Mouse (Mus musculus) frontal cortex, postnatal 25 days (tissue): ENCODE results near the gene Mt4.

Source experiments
- DNase-seq, 2 experiments: peaks; one replicate each; pipeline ENCODE4 v3.0.0; 2022; ENCODE audit warnings: low spot score in 2 of 2

Gene Mt4

GRCm38 (mm10) chr8:94179713-94180560 is 42.9 kb downstream of the Mt4 start:
- no peak for DNase-seq

GRCm38 (mm10) chr8:94180561-94180908 is 43.5 kb downstream of the Mt4 start:
- no peak for DNase-seq

- DNase-seq, result no peak
These were observed 45.3 kb downstream of the Mt4 start for GRCm38 (mm10) chr8:94182055-94182929.

GRCm38 (mm10) chr8:94183117-94183516 is 46.1 kb downstream of the Mt4 start:
- peak in 1 of 2 experiments; percentile 58 for DNase-seq

- DNase-seq, result no peak
These were observed 47.4 kb downstream of the Mt4 start for GRCm38 (mm10) chr8:94184357-94184843.

GRCm38 (mm10) chr8:94185791-94186190 is 48.8 kb downstream of the Mt4 start:
- no peak for DNase-seq

GRCm38 (mm10) chr8:94186542-94186941 is 49.5 kb downstream of the Mt4 start:
- peak in 1 of 2 experiments; percentile 31 for DNase-seq

GRCm38 (mm10) chr8:94187290-94188002 is 50.4 kb downstream of the Mt4 start:
- DNase-seq, result no peak
